Mouse (Mus musculus): ENCODE measurements at regions not wholly inside any gene's neighbourhood (a gene's known extent, or its start where the extent isn't known, plus 50 kb on each side); places are given as distances from the start of the nearest gene placed in this dataset.

DNA sequence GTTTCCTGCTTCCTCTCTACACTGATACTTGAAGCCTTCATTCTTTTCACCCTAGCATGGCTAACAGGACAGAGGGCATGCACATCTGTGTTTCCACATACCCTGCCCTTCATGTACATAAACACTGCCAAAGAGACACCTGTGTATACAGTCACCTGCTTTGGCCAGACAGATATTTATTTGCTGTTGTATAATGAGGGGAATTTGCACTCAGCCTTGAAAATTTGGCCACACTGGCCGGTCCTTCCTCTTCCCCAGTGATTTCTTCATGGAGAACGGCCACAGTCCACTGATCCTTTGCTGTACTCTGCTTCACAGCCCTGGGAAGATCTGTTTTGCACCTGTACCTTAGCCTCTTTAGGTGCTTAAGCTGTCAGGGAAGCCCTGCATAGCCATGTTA is 264.3 kb downstream of the Foxa2 start:
- TF ChIP-seq CTCF (IDR thresholded peaks at IDR 0.05; ENCODE audit: low read depth) (no peak), EP300 (IDR thresholded peaks at IDR 0.05; ENCODE audit: low read depth) (no peak)
